10 mouse cellular contexts compared by ENCODE assay signal in genomic region chr13:98654129-98654939, GRCm38 (mm10). TPM values are rescaled to one million over a fixed set of nuclear protein-coding genes. Genes with fewer than 3 reads are reported as not detected.
DNase-seq lines count a peak whose midpoint lies in the region; ATAC-seq lines count a peak whose summit lies in the region.
"Had no signal": no experiment of that assay in that cellular context is flagged by ENCODE, and none has a peak within 500 bp of the region (broad histone marks: within the 10 kb centered on the region; RNA-seq: fewer than 3 reads in every experiment).

No protein-coding gene starts in this region.

- H3K27ac ChIP-seq in embryonic facial prominence, embryonic 12.5 days, result peak overlapping the region; percentile 13; the same call in 1 of the 2 replicates
- peak overlapping the region; percentile 17; the same call in 1 of the 2 replicates for H3K27ac ChIP-seq in heart, embryonic 10.5 days
- no peak overlapping the region for H3K27ac ChIP-seq in forebrain, embryonic 12.5 days

- no peak overlapping the region for H3K4me3 ChIP-seq in embryonic facial prominence, embryonic 12.5 days
- no peak overlapping the region for H3K4me3 ChIP-seq in heart, embryonic 10.5 days
- no peak overlapping the region for H3K4me3 ChIP-seq in forebrain, embryonic 12.5 days (replicated peaks)

- H3K36me3 ChIP-seq in embryonic facial prominence, embryonic 12.5 days, result no peaks in the 10 kb centered on the region
- no peaks in the 10 kb centered on the region for H3K36me3 ChIP-seq in heart, embryonic 10.5 days
- H3K36me3 ChIP-seq in forebrain, embryonic 12.5 days (replicated peaks), result no peaks in the 10 kb centered on the region

- H3K4me1 ChIP-seq in embryonic facial prominence, embryonic 12.5 days, result peaks cover 13% of the 10 kb centered on the region
- peaks cover 19% of the 10 kb centered on the region; the same call in 1 of the 2 replicates for H3K4me1 ChIP-seq in heart, embryonic 10.5 days
- H3K4me1 ChIP-seq in forebrain, embryonic 12.5 days, result no peaks in the 10 kb centered on the region

- DNase-seq in kidney, postnatal 14 days, result peak; percentile 56
- no peak for DNase-seq in kidney, adult 18-20 months
- DNase-seq in heart, embryonic 10.5 days (ENCODE audit: low spot score), result peak; percentile 69
- DNase-seq in lung, postnatal 36 days, result peak; percentile 56
- DNase-seq in urinary bladder, adult 18-20 months (ENCODE audit: low spot score in 2 of 2), result no peak
- DNase-seq in cerebellum, adult 18-20 months, result no peak
- DNase-seq: cerebellum, adult 11-12 months had no signal

- no peaks in the 10 kb centered on the region for H3K27me3 ChIP-seq in embryonic facial prominence, embryonic 12.5 days
- H3K27me3 ChIP-seq in heart, embryonic 10.5 days (ENCODE audit: insufficient read depth, poor library complexity, severe bottlenecking), result no peaks in the 10 kb centered on the region
- no peaks in the 10 kb centered on the region for H3K27me3 ChIP-seq in forebrain, embryonic 12.5 days

- no peaks in the 10 kb centered on the region for H3K9me3 ChIP-seq in embryonic facial prominence, embryonic 12.5 days
- no peaks in the 10 kb centered on the region for H3K9me3 ChIP-seq in heart, embryonic 10.5 days
- no peaks in the 10 kb centered on the region for H3K9me3 ChIP-seq in forebrain, embryonic 12.5 days

- WGBS in embryonic facial prominence, embryonic 12.5 days, result 66% methylated on average over 10 of the region's 10 CpGs
- 80% methylated on average over 10 of the region's 10 CpGs for WGBS in heart, embryonic 10.5 days
- 85% methylated on average over 10 of the region's 10 CpGs for WGBS in forebrain, embryonic 12.5 days

- no peak overlapping the region for H3K9ac ChIP-seq in embryonic facial prominence, embryonic 12.5 days
- H3K9ac ChIP-seq in forebrain, embryonic 12.5 days, result no peak overlapping the region

- no peak overlapping the region for H3K4me2 ChIP-seq in embryonic facial prominence, embryonic 12.5 days (replicated peaks)
- no peak overlapping the region for H3K4me2 ChIP-seq in forebrain, embryonic 12.5 days

- peak; percentile 60; the same call in 1 of the 2 replicates for ATAC-seq in embryonic facial prominence, embryonic 12.5 days (ENCODE audit: insufficient number of reproducible peaks, insufficient read depth, low FRiP score, low TSS enrichment)
- ATAC-seq in forebrain, embryonic 12.5 days (ENCODE audit: low FRiP score), result no peak

RNA-seq across cellular contexts. Expression of gene Tmem174, which starts 17.1 kb away (rescaled TPM):
- polyA plus RNA-seq in embryonic facial prominence, embryonic 12.5 days (2016; fragmentation: Nextera tagmentation; extraction: Ambion mirVana), result not detected in 2 replicates
- 0.05 TPM in 1 of 2 replicates, not detected in the other for polyA plus RNA-seq in heart, embryonic 10.5 days (2016; fragmentation: Nextera tagmentation; extraction: Ambion mirVana)
- not detected in 2 replicates for polyA plus RNA-seq in forebrain, embryonic 12.5 days (2016; fragmentation: Nextera tagmentation; extraction: Ambion mirVana)
- polyA plus RNA-seq: neural tube, embryonic 14.5 days had no signal

RNA-seq across cellular contexts. Expression of gene Tmem171, which starts 40.3 kb away (rescaled TPM):
- polyA plus RNA-seq in embryonic facial prominence, embryonic 12.5 days (2016; fragmentation: Nextera tagmentation; extraction: Ambion mirVana), result not detected in 2 replicates
- 0.73 and 1.0 TPM in 2 replicates for polyA plus RNA-seq in heart, embryonic 10.5 days (2016; fragmentation: Nextera tagmentation; extraction: Ambion mirVana)
- not detected in 2 replicates for polyA plus RNA-seq in forebrain, embryonic 12.5 days (2016; fragmentation: Nextera tagmentation; extraction: Ambion mirVana)
- polyA plus RNA-seq: neural tube, embryonic 14.5 days had no signal

Comparison
In these comparisons a context has a peak if more than half of its experiments do, and no peak if none do; other contexts are left out.
1. DNase-seq: peak in kidney, postnatal 14 days (single experiment), heart, embryonic 10.5 days (single experiment) and lung, postnatal 36 days (single experiment); none in kidney, adult 18-20 months (single experiment), urinary bladder, adult 18-20 months (0 of 2) and cerebellum, adult 18-20 months (0 of 2).